Mouse (Mus musculus) right cerebral cortex, postnatal 4 days (tissue): ENCODE data around the gene Gm20708.

ENCODE experiments used
- DNase-seq: peaks from one replicate; pipeline ENCODE4 v3.0.0-alpha.2; 2022

Gm20708 gene

DNA sequence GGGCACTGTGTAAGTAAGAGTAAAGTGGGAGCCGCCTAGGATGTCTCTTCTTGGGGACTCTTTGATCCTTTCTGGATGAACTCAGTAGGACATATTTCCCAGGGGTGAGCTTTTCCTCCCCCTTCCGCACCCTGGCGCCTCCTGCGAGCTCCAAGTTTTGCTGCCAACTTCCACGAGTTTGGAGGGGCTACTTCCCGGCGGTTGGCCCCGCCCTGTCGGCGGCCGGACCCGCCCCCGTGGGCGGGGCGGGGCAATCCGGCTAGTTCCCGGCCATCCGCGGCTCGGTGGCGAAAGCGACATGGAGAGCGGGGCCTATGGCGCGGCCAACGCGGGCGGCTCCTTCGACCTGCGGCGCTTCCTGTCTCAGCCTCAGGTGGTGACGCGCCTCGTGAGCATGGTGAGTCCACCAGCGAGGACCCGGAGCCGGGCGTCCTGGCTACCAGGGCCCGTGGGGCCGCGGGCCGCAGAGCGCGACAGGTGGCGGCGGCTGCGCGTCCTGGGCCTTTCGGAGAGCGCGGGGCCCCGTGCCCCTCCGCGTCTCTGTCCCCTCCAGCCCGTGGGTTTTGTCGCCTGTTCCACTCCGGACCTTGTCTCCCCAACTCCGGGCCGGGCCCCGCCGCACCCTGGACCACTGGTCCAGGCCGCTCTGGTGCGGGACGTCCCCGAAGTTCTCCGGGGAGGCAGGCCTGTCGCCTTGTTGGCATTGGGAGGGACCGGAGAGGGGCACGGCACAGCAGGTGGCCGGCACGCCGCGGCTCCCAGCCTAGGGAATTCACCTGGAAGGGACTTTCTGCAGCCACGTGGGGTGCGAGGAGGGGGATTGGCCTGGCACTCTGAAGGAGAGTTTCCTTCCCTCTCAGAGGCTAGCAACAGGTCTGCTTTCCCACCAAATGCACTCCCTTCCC is at the start of gene Gm20708, which contains the start of gene Syngr2:
Gm20708 (plus strand) TSS at position 262 of the 905 bp plus-strand sequence.
Syngr2 (plus strand) TSS at position 262 of the 905 bp plus-strand sequence.
- DNase-seq = peak; percentile 58

GRCm38 (mm10) chr11:117760374-117761119 is 48.9 kb upstream of the Gm20708 start:
- no peak for DNase-seq

DNA sequence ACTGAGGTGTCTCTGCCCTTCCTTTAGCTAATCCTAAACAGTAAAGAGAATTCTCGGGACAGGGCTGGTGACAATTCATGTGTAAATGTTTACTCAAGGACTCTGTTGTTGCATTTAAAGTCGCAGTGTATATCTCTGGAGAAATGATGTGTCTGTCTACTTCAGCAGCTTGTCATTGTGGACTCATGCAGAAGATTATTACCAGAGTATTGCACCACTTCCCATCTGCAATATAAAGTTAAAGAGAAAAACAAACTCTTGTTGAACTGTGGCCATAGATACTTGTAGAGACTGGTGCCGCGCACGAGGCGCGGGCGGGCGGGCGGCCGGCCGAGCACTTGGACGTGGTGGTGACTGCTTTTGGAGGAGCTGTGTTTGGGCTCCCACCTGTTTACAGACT is 47.7 kb upstream of the Gm20708 start:
- DNase-seq = no peak

DNA sequence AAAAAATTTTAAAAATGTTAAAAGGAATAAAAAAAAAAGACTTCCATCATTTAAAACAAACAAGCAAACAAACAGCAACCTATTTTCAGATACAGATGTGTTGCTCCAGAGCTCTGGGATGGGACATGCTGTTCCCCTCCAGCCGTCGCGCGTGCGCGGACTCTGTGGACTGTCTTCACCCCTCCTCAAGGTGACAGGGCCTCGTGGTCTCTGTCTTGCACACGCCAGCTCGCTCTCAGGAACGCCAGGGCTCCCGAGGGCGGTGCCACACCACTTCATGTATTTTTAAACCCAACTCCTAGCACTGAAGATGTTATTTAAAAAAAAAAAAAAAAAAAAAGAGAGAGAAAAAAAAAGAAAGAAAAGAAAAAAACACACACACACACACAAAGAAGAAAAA is 47.2 kb upstream of the Gm20708 start:
- no peak for DNase-seq

DNA sequence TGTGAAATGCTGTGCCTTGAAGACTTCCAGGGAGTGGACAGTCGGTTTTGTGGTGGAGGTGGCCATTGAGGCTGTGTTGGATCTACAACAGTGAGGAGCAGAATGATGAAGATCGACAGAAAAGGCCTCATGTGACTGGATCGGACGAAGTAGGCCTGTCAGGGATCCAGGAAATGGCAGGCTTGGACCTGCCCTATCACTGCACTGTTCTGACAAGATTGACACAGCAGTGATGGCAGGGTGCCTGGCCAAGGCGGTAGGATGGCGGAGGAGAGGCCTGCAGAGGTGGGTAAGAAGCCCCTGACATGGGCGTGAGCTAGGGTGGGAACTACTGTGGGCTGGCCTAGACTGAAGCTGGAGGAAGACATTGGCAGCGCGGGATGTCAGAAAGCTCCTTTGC is 45.1 kb upstream of the Gm20708 start:
- DNase-seq = no peak

DNA sequence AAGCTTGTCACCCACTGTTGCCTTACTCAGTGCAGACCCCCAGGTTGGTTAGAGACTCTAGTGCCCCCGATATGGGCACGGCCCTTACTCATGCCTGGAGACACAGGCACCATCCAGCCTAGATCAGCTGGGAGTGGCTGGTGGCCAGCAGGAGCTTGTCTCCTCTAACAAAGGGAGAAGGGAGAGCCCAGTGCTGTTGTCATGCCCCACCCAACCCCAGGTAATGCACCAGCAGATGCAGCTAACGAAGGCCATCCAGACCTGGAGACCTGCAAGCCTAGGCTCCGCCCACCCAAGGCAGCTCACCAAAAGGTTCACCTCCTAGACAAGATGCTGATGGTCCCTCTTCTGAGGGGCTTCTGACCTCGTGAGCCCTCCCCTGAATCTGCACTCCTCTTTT is 44.1 kb upstream of the Gm20708 start:
- DNase-seq = no peak

DNA sequence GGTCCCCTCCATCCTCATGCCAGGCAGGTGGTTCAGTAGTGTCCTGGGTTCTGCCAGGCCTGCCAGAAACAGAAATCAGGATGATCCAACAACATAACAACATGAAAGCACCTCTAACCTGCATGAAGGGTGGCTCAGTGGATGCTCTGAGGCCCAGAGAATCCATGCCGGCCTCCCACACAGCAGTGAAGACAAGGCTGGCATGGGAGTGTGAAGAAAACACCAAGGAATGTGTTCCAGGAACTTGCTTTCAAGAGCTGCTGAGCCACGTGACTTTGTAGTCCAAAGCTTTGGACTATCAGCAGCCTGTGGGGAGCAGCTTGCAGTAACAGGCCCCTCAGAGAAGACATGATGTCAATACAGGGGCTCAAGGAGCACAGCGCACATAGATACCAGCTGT is 43.2 kb upstream of the Gm20708 start:
- no peak for DNase-seq

- DNase-seq = no peak
Measured at GRCm38 (mm10) chr11:117768725-117769682, 40.5 kb upstream of the Gm20708 start.

DNA sequence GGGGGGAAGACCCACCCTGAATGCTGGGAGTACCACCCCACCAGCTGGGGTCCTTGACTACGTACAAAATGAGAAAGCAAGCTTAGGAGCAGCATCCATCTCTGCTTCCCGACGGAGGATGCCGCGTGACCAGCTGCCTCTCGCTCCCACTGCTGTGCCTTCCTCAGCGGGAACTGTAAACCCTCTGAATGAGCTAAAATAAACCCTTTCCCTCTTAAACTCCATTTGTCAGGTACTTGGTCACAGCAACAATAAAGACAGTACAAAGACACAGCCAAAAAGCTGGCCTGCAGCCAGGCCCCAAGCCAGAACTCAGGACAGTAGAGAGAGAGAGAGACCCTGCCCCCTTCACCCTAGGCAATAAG is 39.8 kb upstream of the Gm20708 start:
- no peak for DNase-seq

GRCm38 (mm10) chr11:117770407-117770806 is 39.1 kb upstream of the Gm20708 start:
- no peak for DNase-seq

DNA sequence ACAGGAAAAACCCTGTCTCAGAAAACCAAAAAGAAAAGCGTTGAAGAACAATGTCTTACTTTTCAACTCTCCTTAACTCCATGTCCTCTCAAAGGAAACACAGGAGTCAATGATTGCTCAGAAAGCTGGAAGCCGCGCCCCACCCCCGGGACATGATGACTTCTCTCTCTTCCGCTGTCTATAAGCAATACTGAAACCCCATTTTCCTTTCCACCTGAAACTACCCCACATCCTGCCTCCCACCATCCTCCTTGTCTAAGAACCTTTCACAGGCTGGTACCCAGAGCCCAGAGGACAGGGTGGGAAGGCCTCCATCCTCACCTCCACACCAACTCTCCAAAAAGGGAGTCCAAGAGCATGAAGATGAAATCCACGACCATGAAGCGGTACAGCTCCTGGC is 37.1 kb upstream of the Gm20708 start:
- no peak for DNase-seq

DNA sequence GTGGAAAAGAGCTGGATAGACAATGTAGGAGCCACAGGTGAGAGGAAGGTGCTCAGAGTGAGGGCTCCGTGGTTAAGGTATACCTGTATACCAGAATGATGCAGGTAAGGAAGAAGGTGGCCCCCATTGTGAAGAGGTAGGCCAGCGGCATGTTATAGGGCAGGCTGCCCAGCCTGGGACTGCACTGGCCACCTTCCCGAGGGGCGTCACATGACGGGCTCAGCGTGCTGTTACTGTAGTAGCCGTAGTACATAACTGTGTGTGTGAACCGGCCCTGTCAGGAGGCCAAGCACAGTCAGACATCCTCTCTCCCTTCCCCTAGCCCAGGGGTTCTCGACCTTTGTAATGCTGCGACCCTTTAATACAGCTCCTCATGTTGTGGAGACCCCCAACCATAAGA is 34.5 kb upstream of the Gm20708 start:
- DNase-seq = no peak

GRCm38 (mm10) chr11:117775540-117775939 is 33.9 kb upstream of the Gm20708 start:
- no peak for DNase-seq

DNA sequence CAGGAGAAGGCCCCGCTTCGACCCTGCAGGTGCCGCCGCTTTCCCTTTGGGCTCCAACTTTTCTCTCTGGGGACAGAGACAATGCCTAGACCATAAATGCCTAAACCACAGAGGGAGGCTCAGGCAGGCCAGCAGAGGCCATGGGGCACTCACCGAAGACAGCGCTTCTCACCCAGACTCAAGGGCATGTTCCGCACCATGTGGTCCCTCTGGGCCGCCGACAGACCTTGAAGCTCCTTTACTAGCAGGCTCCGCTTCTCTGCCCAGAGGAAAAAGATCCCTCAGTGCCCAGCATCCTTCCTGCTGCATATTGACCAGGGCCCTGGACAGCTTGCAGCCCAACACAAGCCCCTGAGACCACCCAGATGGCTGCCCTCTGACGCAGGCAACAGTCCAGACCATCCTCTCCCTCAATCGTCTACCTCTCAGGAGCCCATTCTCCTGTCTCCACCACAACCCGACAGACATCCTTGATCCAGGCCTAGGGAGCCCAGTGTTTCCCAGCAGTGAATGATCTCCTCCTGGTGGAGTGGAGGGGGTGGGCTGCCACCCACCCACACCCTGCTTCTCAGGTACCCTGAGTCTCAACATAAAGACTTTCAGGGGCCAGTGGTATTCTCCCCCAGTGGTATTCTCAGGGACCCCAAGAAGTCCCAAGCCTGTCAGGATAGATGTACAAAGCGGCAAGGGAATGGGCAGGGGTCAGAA is 33.2 kb upstream of the Gm20708 start:
- DNase-seq = no peak

GRCm38 (mm10) chr11:117777111-117777510 is 32.4 kb upstream of the Gm20708 start:
- no peak for DNase-seq

DNA sequence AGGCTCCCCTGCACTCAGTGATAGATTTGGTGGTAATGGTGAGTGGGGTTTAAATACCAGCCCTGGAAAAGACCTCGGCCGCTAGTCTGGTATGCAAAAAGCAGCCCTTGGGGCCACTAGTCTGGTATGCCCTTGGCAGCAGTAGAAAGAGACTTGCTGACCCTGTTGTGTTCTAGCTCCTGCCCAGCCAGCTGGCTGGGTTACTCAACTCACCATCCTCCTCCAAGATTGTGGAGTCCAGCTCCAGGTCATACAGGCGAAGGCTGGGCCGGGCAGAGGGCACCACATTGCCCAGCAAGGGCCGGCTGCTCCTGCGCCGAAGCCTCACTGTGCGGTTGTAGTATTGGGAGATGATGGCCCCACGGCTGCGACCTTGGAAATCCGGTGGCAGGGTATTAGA is 31.4 kb upstream of the Gm20708 start:
- DNase-seq = no peak

GRCm38 (mm10) chr11:117778851-117779433 is 30.5 kb upstream of the Gm20708 start:
- no peak for DNase-seq

- DNase-seq = no peak
Measured at GRCm38 (mm10) chr11:117779434-117780198, 29.9 kb upstream of the Gm20708 start.

GRCm38 (mm10) chr11:117780199-117780515 is 29.3 kb upstream of the Gm20708 start:
- no peak for DNase-seq

GRCm38 (mm10) chr11:117780582-117781111 is 28.8 kb upstream of the Gm20708 start:
- DNase-seq = no peak
